Mouse (Mus musculus) heart, postnatal 4 days (tissue): ENCODE results near the gene C2cd4a. TPM values are rescaled to one million over a fixed set of nuclear protein-coding genes. Genes with fewer than 3 reads are reported as not detected.

ENCODE experiments used
- DNase-seq: peaks from one replicate; pipeline ENCODE4 v3.0.0; 2021
- total RNA-seq, 2 experiments: library from RNA; stranded (reverse); gene quantifications; 2 replicates each; pipeline ENCODE4 v1.2.3; 2021

C2cd4a gene
- total RNA-seq, 2 experiments from 2014 or later: not detected

GRCm38 (mm10) chr9:67786311-67786710, 45.8 kb downstream of the C2cd4a start:
- DNase-seq: no peak

- no peak for DNase-seq
Observed at GRCm38 (mm10) chr9:67783925-67784324, 48.2 kb downstream of the C2cd4a start.

- DNase-seq: no peak
Observed at GRCm38 (mm10) chr9:67783464-67783863, 48.7 kb downstream of the C2cd4a start.

- DNase-seq: no peak
Observed at GRCm38 (mm10) chr9:67782786-67783185, 49.3 kb downstream of the C2cd4a start.

Other genes with a start within 250 kb of the C2cd4a start
- 1 to 10 TPM in 1 of 2 experiments, under 1 TPM in 1; 0.92 to 1.4 TPM for gene C2cd4b, start 72.9 kb downstream of the C2cd4a start, total RNA-seq
- gene Vps13c, start 8.1 kb upstream of the C2cd4a start, total RNA-seq: 10 to 100 TPM; 28.9 to 30.7 TPM